Mouse (Mus musculus): ENCODE results near the gene Nme2.
"Not testable (repeated sequence)": the region's sequence is repeated elsewhere in the genome, so short reads cannot be mapped to it uniquely, and the experiment has no call there.

The Nme2 gene

DNA sequence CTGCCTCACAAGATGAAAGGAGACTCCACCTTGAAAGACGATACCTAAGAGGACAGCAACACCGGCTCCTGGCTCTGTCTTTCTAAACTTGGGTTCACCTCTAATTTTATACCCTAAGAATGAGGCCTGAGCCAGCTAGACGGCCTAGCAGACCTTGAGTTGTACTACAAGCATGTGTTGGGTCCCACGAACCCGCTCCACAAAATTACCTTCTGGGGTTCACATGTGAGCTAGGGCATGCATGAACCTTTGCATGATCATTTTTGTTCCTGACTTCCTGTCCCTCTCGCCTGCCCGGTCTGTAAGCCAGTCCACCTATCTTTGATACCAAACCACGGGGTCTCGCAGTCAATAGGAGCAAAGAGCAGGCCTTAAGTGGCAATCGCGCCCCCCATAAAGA lies 11.3 kb upstream of the Nme2 start:
- no peak for DNase-seq (ENCODE audit: low spot score)

- DNase-seq (ENCODE audit: low spot score): no peak
These were observed 9.3 kb upstream of the Nme2 start for GRCm38 (mm10) chr11:93965391-93965790.

DNA sequence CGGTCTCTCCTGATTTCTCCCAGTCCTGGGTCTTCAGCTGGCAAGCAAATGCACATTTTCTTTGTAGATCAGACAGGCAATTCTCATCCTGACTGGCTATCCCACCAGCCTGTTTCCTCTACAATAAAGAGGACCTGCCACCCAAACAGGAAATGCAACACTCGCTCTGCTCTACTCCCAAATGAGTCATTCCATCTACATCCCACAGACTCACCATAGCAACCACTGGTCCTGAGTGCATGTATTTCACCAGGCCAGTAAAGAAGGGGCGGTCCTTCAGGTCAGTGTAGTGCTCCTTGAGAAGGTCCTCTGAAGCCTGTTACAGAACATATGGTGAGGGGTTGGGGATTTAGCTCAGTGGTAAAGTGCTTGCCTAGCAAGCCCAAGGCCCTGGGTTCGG lies 7.0 kb upstream of the Nme2 start:
- no peak for DNase-seq (ENCODE audit: low spot score)

DNA sequence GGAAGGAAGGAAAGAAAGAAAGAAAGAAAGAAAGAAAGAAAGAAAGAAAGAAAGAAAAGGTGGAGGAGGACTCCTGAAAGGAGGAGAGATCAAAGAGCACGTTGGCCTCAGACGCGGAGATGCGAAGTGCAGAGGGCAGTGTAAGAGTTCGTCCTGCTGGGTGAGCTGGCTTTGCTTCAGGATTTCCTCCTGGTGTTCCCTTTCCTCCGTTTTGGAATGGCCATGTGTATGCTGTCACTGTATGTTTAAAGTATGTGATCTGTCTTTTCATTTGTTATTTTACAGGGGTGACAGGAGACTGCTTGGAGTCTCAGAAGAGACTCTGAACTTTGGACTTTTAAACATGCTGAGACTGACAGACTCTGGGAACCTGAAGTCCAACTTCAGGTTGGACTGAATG lies 5.4 kb upstream of the Nme2 start:
- no peak for DNase-seq (ENCODE audit: low spot score)

GRCm38 (mm10) chr11:93957746-93958145 lies 1.7 kb upstream of the Nme2 start:
- DNase-seq (ENCODE audit: low spot score): no peak

DNA sequence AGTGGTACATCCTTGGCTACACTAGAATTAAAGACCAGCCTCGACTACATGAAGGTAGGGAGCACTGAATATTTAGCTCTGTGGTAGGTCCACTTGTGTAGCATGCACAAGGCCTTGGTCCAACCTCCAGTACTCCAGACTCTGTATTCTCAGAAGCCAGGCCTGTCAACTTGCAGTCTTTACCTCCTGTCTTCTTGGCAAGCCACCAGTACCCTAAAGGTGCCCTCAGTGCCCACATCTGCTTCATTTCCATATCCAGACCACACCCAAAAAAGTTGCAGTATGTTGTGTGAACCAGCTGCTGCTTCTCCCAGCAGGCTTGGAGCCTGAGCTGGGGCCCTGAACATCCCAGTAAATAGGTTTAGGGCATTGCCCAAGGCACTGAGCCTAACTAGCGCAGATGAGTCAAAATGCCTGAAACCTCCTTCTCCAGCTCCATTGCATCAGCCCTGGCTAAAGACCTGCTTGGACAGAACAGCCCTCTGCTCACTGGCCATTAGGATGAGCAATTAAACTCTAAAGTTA lies 1.0 kb upstream of the Nme2 start:
- DNase-seq (ENCODE audit: low spot score): no peak

- DNase-seq (ENCODE audit: low spot score): peak; percentile 87
These were observed 556 bp downstream of the Nme2 start for GRCm38 (mm10) chr11:93955256-93956150.

DNA sequence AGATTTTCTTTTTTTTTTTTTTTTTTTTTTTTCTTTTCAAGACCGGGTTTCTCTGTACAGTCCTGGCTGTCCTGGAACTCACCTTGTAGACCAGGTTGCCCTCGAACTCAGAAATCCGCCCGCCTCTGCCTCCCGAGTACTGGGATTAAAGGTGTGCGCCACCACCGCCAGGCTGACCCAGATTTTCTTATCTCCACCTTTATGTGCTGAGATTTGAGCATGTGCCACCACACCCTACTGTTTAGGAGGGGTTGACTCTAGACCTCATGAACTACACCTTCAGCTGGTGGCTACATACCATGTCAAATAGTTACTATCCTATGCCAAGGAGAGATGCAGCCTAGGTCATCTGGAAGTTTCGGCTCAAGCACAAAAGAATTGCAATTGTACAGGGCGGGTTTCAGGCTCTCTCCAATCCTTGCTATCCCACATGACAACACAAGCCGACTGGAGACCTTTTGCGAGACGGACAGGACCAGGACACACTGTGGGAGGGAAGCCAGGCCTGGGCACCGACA lies 1.3 kb downstream of the Nme2 start:
- DNase-seq (ENCODE audit: low spot score): no peak

DNA sequence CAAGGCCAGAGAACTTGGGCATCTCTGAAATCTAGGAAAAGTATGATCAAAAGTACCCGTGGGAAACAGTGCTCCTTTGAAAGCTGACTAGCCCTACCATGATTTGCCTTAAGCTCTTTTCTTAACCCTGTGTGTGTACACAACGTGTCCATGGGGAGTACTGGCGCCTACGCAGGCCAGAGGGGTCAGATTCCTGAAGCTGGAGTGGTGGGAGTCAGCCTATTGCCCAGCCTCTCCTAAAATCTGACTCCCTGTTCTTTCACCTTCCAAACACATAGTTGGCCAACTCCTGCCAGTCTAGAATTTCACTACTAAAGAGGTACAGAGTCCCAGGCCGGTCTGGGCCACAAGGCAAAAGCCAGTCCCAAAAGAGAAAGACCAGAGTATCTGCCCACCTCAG lies 3.7 kb downstream of the Nme2 start:
- DNase-seq (ENCODE audit: low spot score): no peak

GRCm38 (mm10) chr11:93950045-93950444 lies 6.0 kb downstream of the Nme2 start:
- no peak for DNase-seq (ENCODE audit: low spot score)

- no peak for DNase-seq (ENCODE audit: low spot score)
These were observed 7.0 kb downstream of the Nme2 start for GRCm38 (mm10) chr11:93948887-93949567.

- no peak for DNase-seq (ENCODE audit: low spot score)
These were observed 11.1 kb downstream of the Nme2 start for GRCm38 (mm10) chr11:93944986-93945385.

GRCm38 (mm10) chr11:93940906-93941305 lies 15.2 kb downstream of the Nme2 start:
- no peak for DNase-seq (ENCODE audit: low spot score)

- DNase-seq (ENCODE audit: low spot score): no peak
These were observed 27.0 kb downstream of the Nme2 start for GRCm38 (mm10) chr11:93929106-93929505.

DNA sequence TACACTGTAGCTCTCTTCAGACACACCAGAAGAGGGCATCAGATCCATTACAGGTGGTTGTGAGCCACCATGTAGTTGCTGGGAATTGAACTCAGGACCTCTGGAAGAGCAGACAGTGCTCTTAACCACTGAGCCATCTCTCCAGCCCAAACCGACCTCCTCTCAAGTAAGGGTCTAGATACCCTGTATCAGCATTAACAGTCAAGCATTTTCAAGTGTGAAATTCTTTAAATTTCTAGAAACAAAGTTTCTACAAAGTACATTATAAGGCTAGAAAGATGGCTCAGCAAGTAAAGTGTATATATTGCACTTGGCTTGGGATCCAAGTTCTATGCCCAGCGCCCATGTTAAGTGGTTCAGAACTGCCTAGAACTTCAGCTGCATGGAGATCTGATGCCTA lies 41.0 kb downstream of the Nme2 start:
- not testable (repeated sequence) for DNase-seq (ENCODE audit: low spot score)

DNA sequence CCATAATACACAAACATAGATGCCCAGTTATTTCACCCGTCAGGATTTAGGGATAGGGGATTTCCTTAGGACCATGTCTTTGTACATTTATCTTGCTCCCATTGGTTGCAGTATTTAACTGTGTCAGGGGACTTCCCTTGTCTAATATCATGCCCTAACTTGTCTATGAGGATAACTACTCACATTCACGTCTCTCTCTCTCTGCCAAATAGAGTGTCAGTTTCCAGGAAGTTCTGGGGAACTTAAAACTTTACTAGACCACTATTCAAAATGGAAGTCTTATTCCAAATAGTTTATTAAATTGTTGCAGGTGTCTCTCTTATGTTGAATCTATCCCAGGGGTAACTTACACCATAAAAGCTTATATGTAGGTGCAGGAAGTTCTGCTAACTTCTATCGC lies 44.5 kb downstream of the Nme2 start:
- no peak for DNase-seq (ENCODE audit: low spot score)

DNA sequence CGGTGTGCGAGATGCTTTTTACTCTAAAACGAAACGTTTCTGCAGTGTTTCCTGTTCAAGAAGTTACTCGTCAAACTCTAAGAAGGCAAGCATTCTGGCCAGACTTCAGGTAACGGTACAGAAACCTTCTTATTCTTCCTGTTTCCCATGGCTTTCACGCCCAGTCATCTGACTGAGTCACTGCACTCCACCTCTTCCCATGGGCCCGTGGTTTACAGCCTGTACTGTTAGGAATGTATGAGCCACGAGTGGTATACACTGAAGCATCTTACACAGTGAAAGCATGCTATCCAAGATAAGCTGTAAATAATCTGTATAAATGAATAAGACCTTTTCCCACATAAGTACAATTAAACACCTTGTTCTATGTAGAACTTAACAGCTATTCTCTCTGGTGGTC lies 47.2 kb downstream of the Nme2 start:
- no peak for DNase-seq (ENCODE audit: low spot score)

GRCm38 (mm10) chr11:93907839-93908238 lies 48.2 kb downstream of the Nme2 start:
- DNase-seq (ENCODE audit: low spot score): no peak

DNA sequence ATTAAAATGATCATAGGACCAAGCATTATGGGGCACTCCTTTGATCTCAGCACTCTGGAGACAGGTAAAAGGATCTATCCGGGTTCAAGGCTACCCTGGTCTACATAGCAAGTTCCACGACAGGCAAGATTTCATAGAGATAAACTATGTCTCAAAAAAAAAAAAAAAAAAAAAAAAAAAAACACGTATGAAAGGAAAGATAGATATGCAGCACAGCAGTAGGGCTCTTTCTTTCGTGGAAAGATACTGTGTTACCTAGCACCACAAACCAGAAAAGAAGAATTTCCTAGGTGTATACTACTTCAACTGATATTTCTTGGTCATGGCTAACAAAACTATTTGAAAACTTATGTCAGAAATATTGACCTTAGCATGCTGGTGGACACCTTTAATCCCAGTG lies 49.2 kb downstream of the Nme2 start:
- no peak for DNase-seq (ENCODE audit: low spot score)
